Mouse (Mus musculus) liver, embryonic 16.5 days (tissue): Measurements from ENCODE around the gene Dnajc22. TPM values are rescaled to one million over a fixed set of nuclear protein-coding genes. Genes with fewer than 3 reads are reported as not detected.

Source experiments
- ATAC-seq: fragments of 200-750 bp; cut with Nextera tagmentation; 2 replicates; pipeline ENCODE4 v1.8.0; 2017; ENCODE audit warnings: low read depth, mild to moderate bottlenecking, moderate number of reproducible peaks, moderate library complexity
- H3K27ac ChIP-seq: fragments of 300-500 bp; sonication (generic); 2 replicates; pipeline ENCODE4 v1.5.1; 2014; ENCODE audit warnings: mild to moderate bottlenecking, low read length
- H3K27me3 ChIP-seq: fragments of 300-500 bp; sonication (generic); 2 replicates; pipeline ENCODE4 v1.6.1; 2014; ENCODE audit warnings: low read depth, low read length, mixed read lengths; ENCODE audit not compliant: control insufficient read depth, insufficient read depth
- H3K36me3 ChIP-seq: fragments of 300-500 bp; sonication (generic); 2 replicates; pipeline ENCODE4 v1.6.1; 2014; ENCODE audit warnings: mild to moderate bottlenecking; ENCODE audit not compliant: control insufficient read depth, insufficient read depth
- H3K4me1 ChIP-seq: fragments of 300-500 bp; sonication (generic); 2 replicates; pipeline ENCODE4 v1.6.1; 2014; ENCODE audit warnings: low read depth, low read length, mixed read lengths; ENCODE audit not compliant: control insufficient read depth
- H3K4me2 ChIP-seq: fragments of 300-500 bp; sonication (generic); 2 replicates; pipeline ENCODE4 v1.6.1; 2014; ENCODE audit warnings: low read depth, low read length, mixed read lengths
- H3K4me3 ChIP-seq: fragments of 300-500 bp; sonication (generic); 2 replicates; pipeline ENCODE4 v1.5.1; 2014; ENCODE audit warnings: low read depth, mild to moderate bottlenecking, low read length
- H3K9ac ChIP-seq: fragments of 300-500 bp; sonication (generic); 2 replicates; pipeline ENCODE4 v1.6.1; 2014; ENCODE audit warnings: low read depth, low read length
- H3K9me3 ChIP-seq: fragments of 300-500 bp; sonication (generic); replicated peaks from 2 replicates; pipeline ENCODE4 v1.6.1; 2016; ENCODE audit warnings: low read length; ENCODE audit not compliant: control insufficient read depth
- WGBS: fragments of 180-500 bp; shearing (Covaris S2); extraction: QIAGEN DNeasy Blood & Tissue Kit; methylation state at CpG from one replicate; pipeline ENCODE4 v1.1.7; 2014; ENCODE audit not compliant: insufficient replicate concordance; 5-methylcytosine and 5-hydroxymethylcytosine counted together
- polyA plus RNA-seq: library from polyadenylated mRNA; unstranded; fragments of >200 nt; fragmentation: Nextera tagmentation; extraction: Ambion mirVana; gene quantifications from 2 replicates; pipeline ENCODE4 v1.2.1, GENCODE M21; 2015

The Dnajc22 gene
- polyA plus RNA-seq, 1 experiment from 2014 or later = 19.2 TPM

DNA sequence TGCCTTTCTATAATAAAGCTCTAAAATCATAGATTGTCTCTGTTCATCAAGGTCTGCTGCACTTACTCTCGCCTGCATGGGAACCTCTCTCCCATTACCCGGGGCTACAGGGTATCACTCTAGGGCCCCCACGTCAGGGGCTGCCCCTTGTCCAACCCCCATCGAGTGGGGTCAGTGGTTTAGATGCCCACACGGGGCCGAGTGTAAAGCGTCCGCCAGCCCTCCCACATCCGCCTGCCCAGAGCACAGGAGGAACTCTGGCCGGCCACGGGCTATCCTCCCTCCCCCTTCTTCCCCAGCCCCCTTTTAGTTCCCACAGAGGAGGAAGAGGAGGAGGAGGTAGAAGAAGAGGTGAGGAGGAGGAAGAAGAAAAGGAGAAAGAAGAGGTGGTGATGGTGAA is 27.8 kb downstream of the Dnajc22 start:
- no peak overlapping the region for H3K27ac ChIP-seq
- 8% methylated on average over 11 of the region's 11 CpGs for WGBS
- peaks cover 2% of the 10 kb centered on the region for H3K4me1 ChIP-seq
- no peak for ATAC-seq
- peaks cover 3% of the 10 kb centered on the region for H3K27me3 ChIP-seq
- H3K9ac ChIP-seq = no peak overlapping the region
- no peak overlapping the region for H3K4me2 ChIP-seq
- H3K36me3 ChIP-seq = no peaks in the 10 kb centered on the region
- H3K4me3 ChIP-seq = no peak overlapping the region
- H3K9me3 ChIP-seq = no peaks in the 10 kb centered on the region

DNA sequence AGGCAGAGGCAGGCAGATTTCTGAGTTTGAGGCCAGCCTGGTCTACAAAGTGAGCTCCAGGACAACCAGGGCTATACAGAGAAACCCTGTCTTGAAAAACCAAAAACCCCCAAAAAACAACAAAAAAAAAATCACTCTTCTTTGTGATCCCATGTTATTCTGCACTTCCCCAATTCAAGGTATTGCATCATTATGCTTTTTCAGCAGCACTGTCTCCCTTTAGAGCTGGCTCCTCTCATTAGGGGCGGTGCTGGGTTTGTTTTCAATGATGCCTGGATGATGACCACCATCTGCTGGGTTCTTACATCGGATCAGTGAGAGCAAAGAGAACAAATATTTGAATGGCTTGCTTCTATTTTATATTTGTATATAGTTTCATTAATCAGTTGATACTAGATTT is 29.7 kb downstream of the Dnajc22 start:
- no peaks in the 10 kb centered on the region for H3K9me3 ChIP-seq
- no peak overlapping the region for H3K9ac ChIP-seq
- no peak for ATAC-seq
- no peak overlapping the region for H3K27ac ChIP-seq
- peaks cover 11% of the 10 kb centered on the region for H3K27me3 ChIP-seq
- no peak overlapping the region for H3K4me2 ChIP-seq
- no peaks in the 10 kb centered on the region for H3K36me3 ChIP-seq
- 45% methylated on average over 2 of the region's 2 CpGs for WGBS
- peaks cover 3% of the 10 kb centered on the region for H3K4me1 ChIP-seq
- no peak overlapping the region for H3K4me3 ChIP-seq

DNA sequence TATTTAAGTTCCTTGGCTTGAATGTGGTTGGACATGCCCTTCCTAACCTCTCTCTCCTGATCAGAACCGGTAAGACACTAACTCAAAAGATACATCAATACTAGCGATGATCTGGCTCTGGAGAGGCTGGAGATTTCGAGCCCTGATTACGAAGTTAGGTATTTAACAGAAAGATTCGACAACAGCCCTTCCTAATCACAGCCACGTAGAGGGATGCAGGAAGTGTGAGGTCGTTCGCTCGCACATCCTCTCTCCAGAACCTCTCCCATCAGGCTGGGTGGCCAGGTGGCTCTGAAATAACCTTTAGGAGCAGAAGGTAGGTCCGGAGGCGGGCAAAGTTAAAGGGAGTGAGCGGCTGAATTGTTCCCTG is 32.7 kb downstream of the Dnajc22 start, which contains the start of gene Spats2:
TSS of gene Spats2 (plus strand) at position 206 of the 370 bp plus-strand sequence.
- Histone ChIP-seq H3K9ac (peak within 1 kb of the TSS; percentile 75), H3K27me3 (peaks cover 11% of the 10 kb centered on the region), H3K4me1 (peaks cover 3% of the 10 kb centered on the region), H3K4me2 (peak within 1 kb of the TSS; percentile 86), H3K4me3 (peak within 1 kb of the TSS; percentile 71), H3K36me3 (no peaks in the 10 kb centered on the region), H3K27ac (peak within 1 kb of the TSS; percentile 76), H3K9me3 (no peaks in the 10 kb centered on the region)
- WGBS = 2% methylated on average over 12 of the region's 12 CpGs
- no peak; the same call in 1 of the 2 replicates for ATAC-seq

DNA sequence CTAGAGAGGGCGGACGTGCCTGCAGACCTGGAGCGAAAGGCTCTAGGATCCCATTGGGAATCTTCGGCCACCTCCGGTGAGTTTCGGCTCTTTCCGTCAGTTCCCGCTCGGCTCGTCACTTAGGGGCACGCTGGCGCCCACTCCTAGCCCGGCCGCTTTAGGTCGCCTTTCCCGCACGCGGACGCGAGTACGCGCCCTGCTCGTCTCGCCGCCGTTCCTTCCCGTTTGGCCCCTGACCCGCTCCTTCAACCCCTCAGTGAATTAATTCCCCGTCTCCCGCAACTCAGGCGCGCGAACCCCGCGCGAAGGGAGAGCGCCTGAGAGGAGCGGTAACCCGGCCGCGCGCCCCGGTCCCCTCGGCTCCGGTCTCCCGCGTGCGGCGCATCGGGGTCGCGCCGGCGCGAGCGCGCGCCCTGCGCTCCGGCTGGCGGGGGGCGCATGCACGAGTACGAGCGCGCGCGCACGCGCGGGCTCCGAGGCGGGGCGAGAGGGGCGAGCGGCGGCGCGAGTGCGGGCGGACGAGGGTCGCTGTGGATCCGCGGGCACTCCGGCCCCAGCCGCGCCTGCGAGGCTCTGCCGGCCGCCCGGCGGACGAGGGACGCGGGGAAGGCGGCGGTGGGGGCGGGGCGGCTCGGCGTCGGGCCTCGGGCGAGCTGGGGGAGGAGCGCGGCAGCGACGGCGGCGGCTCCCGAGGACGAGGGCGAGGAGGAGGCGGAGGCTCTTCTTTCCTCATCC is 33.3 kb downstream of the Dnajc22 start:
- H3K9me3 ChIP-seq = no peaks in the 10 kb centered on the region
- ATAC-seq = peak; percentile 72
- H3K36me3 ChIP-seq = no peaks in the 10 kb centered on the region
- peak overlapping the region; percentile 71 for H3K4me3 ChIP-seq
- H3K4me2 ChIP-seq = peak overlapping the region; percentile 86
- H3K27me3 ChIP-seq = peaks cover 11% of the 10 kb centered on the region
- peaks cover 3% of the 10 kb centered on the region for H3K4me1 ChIP-seq
- H3K9ac ChIP-seq = peak overlapping the region; percentile 75
- H3K27ac ChIP-seq = peak overlapping the region; percentile 76
- WGBS = under 1% methylated on average over 96 of the region's 115 CpGs

DNA sequence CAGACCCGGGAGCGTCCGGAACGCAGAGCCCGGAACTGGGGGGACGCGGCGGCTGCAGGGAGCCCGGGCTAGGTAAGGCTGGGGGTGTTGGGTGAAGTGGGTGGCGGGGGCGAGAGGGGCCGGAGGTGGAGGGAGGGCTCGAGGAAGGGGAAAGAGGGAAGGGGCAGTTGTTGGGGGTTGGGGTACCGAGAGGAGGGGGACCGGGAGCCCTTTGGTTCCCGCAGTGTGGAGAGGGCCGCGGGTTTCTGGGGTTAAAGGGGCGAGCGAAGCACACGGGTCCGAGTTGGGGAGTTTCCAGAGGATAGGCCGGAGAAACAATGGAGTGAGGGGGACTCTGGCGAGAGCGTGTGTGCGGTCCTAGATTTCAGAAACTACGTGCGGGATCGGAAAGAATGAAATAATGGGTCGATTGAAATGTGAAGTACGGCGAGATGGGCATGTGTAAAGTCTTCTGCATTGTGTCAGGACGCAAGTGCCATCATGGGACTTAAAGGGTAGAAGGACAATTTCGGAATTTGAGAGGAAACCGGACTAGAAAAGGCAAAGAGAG is 33.9 kb downstream of the Dnajc22 start:
- Histone ChIP-seq H3K9ac (peak overlapping the region; percentile 75), H3K9me3 (no peaks in the 10 kb centered on the region), H3K27ac (peak overlapping the region; percentile 76), H3K36me3 (no peaks in the 10 kb centered on the region), H3K4me2 (peak overlapping the region; percentile 86), H3K4me1 (peaks cover 3% of the 10 kb centered on the region), H3K4me3 (peak overlapping the region; percentile 71), H3K27me3 (peaks cover 11% of the 10 kb centered on the region)
- no peak for ATAC-seq
- WGBS = under 1% methylated on average over 35 of the region's 35 CpGs

DNA sequence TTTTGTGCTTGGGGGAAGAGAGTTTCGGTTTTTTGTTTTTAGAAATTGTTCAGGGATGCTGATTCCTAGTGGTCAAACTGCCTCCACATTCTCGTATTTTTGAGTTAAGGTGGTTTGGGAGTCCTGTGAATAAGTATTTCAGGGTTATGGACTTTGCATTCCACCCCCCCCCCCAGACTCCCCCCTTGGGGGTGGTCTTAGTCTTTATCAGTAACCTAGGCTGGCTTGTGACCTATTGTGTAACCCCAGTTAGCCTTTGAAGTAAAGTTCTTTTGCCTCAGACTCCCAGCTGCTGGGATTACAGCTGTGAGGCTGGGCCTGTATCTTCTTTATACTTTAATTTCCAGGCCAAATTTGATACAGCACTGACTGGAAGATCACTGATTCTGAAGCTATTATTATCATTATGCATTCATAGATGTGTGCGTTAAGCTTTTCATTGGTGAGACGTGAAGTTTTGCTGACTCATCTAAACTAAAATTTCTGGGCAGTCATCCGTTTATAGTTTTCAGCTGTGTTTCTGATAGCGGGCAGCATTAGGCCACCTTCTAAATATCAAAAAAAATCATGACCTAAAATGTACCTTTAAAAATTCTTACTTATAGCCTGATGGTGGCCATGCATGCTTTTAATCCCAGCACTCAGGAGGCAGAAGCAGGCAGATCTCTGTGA is 35.0 kb downstream of the Dnajc22 start:
- H3K27me3 ChIP-seq = peaks cover 11% of the 10 kb centered on the region
- H3K4me3 ChIP-seq = no peak overlapping the region
- WGBS = 41% methylated on average over 6 of the region's 6 CpGs
- ATAC-seq = no peak
- no peak overlapping the region for H3K27ac ChIP-seq
- H3K9me3 ChIP-seq = no peaks in the 10 kb centered on the region
- H3K36me3 ChIP-seq = no peaks in the 10 kb centered on the region
- 0 out of 2 replicates have a peak overlapping the region, but pooled peaks have one; percentile 14 for H3K4me2 ChIP-seq
- H3K4me1 ChIP-seq = peaks cover 3% of the 10 kb centered on the region
- H3K9ac ChIP-seq = no peak overlapping the region

DNA sequence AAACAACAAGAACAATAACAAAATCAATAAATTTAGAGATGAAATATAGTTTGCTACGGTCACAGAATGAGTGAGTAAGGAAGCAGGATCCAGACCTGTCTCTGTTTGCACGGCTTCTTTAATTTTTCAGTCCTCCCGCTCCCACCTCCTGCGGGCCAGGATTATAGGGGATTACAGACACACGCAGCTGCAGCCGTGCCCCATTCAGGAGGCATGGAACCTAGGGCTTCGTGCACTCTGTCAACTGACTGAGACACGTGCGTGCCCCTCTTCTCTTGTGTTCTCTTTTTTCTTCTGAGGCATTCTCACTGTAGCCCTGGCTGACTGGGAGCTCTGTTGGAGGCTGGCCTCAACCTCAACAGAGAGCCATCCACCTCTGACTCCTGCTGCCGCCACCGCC is 36.5 kb downstream of the Dnajc22 start:
- no peak overlapping the region for H3K4me2 ChIP-seq

DNA sequence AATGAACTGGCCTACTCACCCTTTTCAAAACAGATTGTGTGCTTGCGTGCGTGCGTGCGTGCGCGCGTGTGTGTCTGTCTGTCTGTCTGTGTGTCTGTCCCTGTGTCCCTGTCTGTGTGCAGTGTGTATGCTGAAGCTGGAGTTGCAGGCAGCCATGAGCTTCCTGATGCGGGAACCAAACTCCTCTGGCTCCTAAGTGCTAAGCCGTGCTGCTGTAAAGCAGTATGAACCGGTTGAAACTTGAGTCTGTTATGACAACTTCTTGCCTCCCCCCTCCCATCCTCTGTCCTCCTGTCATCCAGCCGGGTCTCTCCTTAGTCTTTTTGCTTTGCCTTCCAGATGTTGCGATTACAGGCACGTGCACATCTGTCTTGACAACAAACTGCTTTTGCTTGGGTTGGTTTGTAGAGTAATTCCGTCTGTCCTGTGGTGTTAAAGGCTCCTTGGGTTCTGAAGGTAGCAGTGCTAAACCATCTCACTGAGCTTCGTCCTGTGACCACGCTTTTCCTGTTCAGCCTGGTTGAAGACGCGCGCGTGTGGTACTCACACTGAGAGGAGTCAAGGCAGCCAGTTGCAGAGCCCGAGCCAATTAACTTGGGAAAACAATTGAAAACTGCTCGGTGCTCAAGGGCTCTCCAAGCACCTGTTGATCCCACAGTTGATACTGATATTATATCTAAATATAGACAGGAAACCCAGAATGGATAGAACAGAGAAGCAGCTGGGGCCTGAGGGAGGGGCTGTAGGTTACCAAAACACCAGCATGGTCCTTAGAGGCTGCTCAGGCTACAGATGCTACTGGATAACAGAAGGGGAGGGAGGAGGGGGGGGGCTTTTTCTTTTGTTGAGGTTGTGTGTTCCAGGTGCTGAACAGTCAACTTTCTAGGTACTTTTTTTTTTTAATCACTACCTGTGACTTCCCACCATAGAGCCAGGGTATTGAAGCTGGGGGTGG is 37.3 kb downstream of the Dnajc22 start:
- ATAC-seq = no peak

More for the DNA sequence above, 36.5 kb downstream of the Dnajc22 start:
- H3K4me3 ChIP-seq = no peak overlapping the region
- H3K27me3 ChIP-seq = peaks cover 11% of the 10 kb centered on the region
- H3K27ac ChIP-seq = no peak overlapping the region
- no peaks in the 10 kb centered on the region for H3K9me3 ChIP-seq
- H3K36me3 ChIP-seq = no peaks in the 10 kb centered on the region
- 74% methylated on average over 11 of the region's 11 CpGs for WGBS
- H3K4me1 ChIP-seq = peaks cover 3% of the 10 kb centered on the region
- H3K9ac ChIP-seq = no peak overlapping the region
- ATAC-seq = no peak

More for the DNA sequence above, 37.3 kb downstream of the Dnajc22 start:
- no peak overlapping the region for H3K27ac ChIP-seq
- no peaks in the 10 kb centered on the region for H3K36me3 ChIP-seq
- H3K27me3 ChIP-seq = peaks cover 11% of the 10 kb centered on the region
- H3K4me1 ChIP-seq = peaks cover 3% of the 10 kb centered on the region
- no peak overlapping the region for H3K4me2 ChIP-seq
- no peak overlapping the region for H3K4me3 ChIP-seq
- no peaks in the 10 kb centered on the region for H3K9me3 ChIP-seq
- H3K9ac ChIP-seq = no peak overlapping the region
- 53% methylated on average over 22 of the region's 22 CpGs for WGBS
